Mouse (Mus musculus): ENCODE measurements around the gene Slc44a5.
A peak's percentile ranks its signal among the peaks of the same experiment; 100 is the strongest.

The Slc44a5 gene

DNA sequence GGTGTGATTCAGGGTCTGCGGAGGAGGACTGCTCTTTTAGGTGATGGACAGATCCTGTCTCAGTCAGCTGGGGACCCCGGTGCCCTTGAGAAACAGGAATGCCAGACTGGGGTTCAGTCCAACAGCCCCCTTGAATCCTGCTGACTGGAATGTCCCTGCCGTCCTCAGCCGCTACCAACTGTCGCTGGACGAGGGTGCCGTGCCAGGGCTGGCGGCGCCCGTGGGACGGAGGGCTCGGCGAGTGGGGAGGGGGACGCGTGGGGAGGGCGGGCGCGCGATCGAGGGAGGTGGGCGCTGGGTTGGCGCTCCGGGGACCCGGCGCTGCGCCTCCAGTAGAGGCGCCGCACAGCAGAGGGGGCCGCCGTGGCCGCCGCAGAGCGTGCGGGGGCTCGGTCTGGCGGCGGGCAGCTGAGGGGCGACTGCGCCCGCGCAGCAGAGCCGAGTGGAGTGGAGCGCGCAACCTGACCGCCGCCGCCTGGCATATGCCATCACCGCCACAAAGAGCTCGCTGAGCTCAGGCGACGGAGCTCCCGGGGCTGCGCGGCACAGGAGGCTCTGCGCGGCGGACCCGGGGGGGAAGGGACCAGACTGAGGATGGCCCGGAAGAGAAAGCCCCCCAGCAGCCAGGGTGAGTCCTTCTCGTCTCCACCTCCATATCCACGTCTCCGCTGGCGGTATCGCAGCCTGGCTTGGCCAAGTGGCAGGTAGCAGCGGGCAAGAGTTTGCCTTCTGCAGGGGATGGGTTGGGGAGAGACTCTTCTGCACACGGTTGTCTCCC is at the start of gene Slc44a5:
Slc44a5 (plus strand) TSS at position 266 of the 778 bp plus-strand sequence.
- no peak for DNase-seq (ENCODE audit: low spot score in 2 of 2)

GRCm38 (mm10) chr3:153926333-153926732 is 46.9 kb upstream of the Slc44a5 start:
- DNase-seq (ENCODE audit: low spot score in 2 of 2) = no peak

DNA sequence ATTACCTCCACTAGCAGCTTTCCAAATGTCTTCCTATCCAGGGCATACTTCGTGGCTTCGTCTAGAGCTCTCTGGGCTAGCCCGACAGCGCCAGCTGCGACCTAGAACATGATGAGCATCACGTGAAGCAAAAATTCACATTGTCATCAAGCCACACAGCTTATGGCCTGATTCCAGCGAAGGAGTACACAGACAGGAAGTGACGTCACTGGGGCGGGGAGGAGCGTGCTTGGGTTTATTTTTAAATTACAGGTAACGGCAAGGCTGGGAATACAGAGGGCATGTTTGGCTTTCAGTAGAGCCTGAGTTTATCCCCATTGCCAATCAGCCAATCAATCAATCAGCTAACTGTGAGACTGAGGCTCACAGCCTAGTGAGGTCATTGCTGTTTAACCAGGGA is 43.7 kb upstream of the Slc44a5 start:
- no peak for DNase-seq (ENCODE audit: low spot score in 2 of 2)

DNA sequence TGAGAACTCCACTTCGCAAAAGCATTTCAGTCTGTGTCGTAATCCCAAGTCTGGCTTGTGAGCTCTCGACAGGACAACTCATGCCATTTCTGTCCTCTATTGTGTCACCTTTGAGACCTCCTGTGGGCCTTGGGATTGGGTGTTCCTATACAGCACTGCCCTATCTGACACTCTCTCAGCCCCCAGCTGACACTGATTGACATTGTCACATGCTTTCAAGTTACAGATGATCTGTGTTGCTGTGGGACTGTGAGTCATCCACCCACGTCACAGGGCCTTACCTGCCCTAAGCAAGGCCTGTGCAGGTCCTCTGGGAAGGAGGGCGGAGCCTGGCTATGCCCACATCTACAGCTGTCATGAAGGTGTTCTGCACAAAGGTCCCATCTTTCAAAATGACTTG is 40.8 kb upstream of the Slc44a5 start:
- no peak for DNase-seq (ENCODE audit: low spot score in 2 of 2)

- DNase-seq (ENCODE audit: low spot score in 2 of 2) = peak; percentile 36 to 46
These were observed 37.4 kb upstream of the Slc44a5 start for GRCm38 (mm10) chr3:153935878-153936277.

- no peak for DNase-seq (ENCODE audit: low spot score in 2 of 2)
These were observed 36.0 kb upstream of the Slc44a5 start for GRCm38 (mm10) chr3:153937116-153937810.

- DNase-seq (ENCODE audit: low spot score in 2 of 2) = no peak
These were observed 33.2 kb upstream of the Slc44a5 start for GRCm38 (mm10) chr3:153940021-153940420.

DNA sequence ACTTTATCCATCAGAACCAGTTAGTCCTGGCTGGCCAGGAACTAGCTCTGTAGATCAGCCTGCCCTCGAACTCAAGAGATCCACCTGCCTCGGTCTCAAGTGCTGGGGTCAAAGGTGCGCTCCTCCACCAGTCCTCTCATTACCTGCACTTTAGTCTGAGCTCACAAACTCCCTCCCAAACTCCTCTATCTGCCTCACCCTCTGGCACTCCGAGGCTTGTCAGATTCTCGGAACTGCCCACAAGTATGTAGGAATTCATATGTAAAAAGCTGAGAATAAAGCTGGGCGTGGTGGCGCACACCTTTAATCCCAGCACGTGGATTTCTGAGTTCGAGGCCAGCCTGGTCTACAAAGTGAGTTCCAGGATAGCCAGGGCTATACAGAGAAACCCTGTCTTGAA is 32.8 kb upstream of the Slc44a5 start:
- DNase-seq (ENCODE audit: low spot score in 2 of 2) = no peak

- DNase-seq (ENCODE audit: low spot score in 2 of 2) = peak in 1 of 2 experiments; percentile 55
These were observed 31.6 kb upstream of the Slc44a5 start for GRCm38 (mm10) chr3:153941613-153942012.

- no peak for DNase-seq (ENCODE audit: low spot score in 2 of 2)
These were observed 30.1 kb upstream of the Slc44a5 start for GRCm38 (mm10) chr3:153943003-153943640.

DNA sequence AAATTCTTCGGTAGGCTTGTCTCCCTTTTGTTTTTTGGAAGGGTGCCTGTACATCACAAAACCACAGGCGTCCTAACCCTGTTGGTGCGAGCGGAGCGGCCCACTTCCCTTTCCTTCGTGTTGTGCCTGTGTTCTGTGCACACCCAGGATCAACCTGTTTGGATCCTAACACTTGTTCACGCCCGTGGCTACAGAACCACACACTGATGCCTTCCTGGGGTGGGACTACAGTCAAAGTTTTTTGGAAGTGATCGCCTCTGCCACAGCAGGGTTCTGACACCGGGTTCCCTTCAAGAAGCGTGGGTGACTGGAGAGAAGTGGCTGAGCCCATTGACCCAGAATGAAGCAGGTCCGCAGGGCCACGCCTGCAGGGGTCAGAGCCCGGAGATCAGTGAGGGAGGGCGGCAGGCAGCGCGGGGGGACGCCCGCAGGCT is 29.3 kb upstream of the Slc44a5 start:
- DNase-seq (ENCODE audit: low spot score in 2 of 2) = no peak

DNA sequence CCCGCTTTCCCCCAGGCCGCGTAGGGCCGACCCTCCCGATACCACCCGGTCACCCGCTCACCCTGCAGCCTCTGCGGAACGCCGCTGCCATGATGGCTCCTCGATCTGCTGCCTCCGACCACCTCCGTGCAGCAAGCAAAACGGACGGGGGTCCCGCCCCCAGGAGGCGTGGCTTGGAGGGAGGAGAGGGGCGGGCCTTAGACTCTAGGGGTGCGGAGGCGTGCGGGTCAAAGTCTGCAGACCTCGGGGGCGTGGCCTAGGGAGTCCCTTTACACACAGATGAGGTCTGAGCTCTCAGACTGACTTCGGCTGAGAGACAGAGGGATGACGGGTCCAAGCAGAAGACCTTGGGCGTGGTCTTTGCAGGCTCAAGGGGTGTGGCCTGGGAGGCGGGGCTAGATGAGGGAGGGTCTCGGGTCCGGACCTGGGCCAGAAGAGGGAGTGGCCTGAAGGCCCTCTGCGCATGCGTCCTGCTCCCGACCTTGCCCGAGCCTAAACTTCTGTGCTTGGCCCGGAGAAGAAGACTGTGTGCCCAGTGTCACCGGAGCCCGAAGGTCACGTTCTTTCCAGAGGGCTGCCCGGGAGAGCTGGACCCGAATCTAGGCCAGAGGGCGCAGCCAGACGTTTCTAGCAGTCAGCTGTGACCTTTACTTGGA is 28.8 kb upstream of the Slc44a5 start, which contains the start of gene Acadm:
Acadm (minus strand) TSS at position 298 of the 656 bp plus-strand sequence.
- DNase-seq (ENCODE audit: low spot score in 2 of 2) = peak; percentile 99

DNA sequence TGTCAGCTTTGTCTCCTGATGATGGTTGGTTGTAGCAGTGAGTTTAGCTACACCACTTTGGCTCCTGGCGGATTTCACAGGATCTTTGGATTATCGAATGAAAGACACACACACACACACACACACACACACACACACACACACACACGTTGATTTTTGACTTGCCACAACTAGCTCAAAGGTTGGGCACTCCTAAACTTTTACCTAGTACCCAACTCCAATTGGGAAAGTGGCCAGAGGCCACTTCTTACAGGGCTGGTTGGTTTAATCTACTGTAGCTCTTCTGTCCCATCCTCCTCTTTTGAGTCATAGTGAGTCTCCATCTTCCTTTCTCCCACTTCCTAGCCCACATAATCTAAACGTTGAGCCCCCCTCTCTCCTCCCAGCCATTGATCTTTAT is 26.0 kb upstream of the Slc44a5 start:
- DNase-seq (ENCODE audit: low spot score in 2 of 2) = no peak

DNA sequence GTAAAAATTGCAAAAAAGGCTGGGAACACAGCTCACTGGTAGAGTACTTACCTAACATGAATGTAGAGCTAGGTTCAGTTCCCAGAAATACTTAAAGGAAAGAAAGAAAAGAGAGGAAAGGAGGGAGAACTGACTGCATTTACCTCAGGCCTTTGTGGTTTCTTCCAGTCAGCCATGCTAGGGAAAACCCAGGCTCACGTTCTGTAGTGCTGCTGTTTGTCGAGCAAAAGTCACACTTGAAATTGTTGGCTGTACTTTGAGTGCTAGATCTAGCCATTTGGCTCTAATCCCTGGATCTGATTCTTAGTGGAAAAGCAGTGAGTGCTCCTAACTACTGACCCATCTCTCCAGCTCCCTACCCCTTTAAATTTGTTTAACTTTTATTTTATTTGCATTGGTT is 25.1 kb upstream of the Slc44a5 start:
- no peak for DNase-seq (ENCODE audit: low spot score in 2 of 2)

GRCm38 (mm10) chr3:153957916-153958315 is 15.3 kb upstream of the Slc44a5 start:
- DNase-seq (ENCODE audit: low spot score in 2 of 2) = no peak

GRCm38 (mm10) chr3:153959035-153959730 is 14.1 kb upstream of the Slc44a5 start:
- no peak for DNase-seq (ENCODE audit: low spot score in 2 of 2)

GRCm38 (mm10) chr3:153959731-153960207 is 13.5 kb upstream of the Slc44a5 start:
- DNase-seq (ENCODE audit: low spot score in 2 of 2) = no peak

GRCm38 (mm10) chr3:153960884-153961283 is 12.4 kb upstream of the Slc44a5 start:
- DNase-seq (ENCODE audit: low spot score in 2 of 2) = no peak

- no peak for DNase-seq (ENCODE audit: low spot score in 2 of 2)
These were observed 11.4 kb upstream of the Slc44a5 start for GRCm38 (mm10) chr3:153961632-153962389.

GRCm38 (mm10) chr3:153967447-153967846 is 5.8 kb upstream of the Slc44a5 start:
- DNase-seq (ENCODE audit: low spot score in 2 of 2) = no peak
